Mouse (Mus musculus): Measurements from ENCODE around the gene E2f6. TPM values are rescaled to one million over a fixed set of nuclear protein-coding genes. Genes with fewer than 3 reads are reported as not detected.

E2f6 gene
- total RNA-seq (2014; fragmentation: Nextera tagmentation) (27.8 and 34.4 TPM in 2 replicates), total RNA-seq (2017) (31.1 and 37.1 TPM in 2 replicates), polyA plus RNA-seq (2012) (8.0 and 8.6 TPM in 2 replicates)

GRCm38 (mm10) chr12:16810525-16811431 is at the start of gene E2f6:
E2f6 (plus strand) TSS chr12:16810963.
- ATAC-seq (ENCODE audit: extremely low read depth, insufficient number of reproducible peaks, low FRiP score, poor library complexity, severe bottlenecking): 0 out of 2 replicates have a peak, but pooled peaks have one; percentile 24
- H3K4me1 ChIP-seq (ENCODE audit: insufficient read depth, low read depth, low read length): peaks cover 22% of the 10 kb centered on the region
- peak within 1 kb of the TSS; percentile 76 for H3K4me3 ChIP-seq (ENCODE audit: low read depth, low read length)
- peaks cover 14% of the 10 kb centered on the region for H3K27me3 ChIP-seq (ENCODE audit: insufficient read depth, low read length)
- H3K36me3 ChIP-seq (replicated peaks): peaks cover 29% of the 10 kb centered on the region
- TF ChIP-seq GATA1 (IDR thresholded peaks at IDR 0.05; ENCODE audit: borderline replicate concordance, low read length) (no peak), TAL1 (conservative IDR thresholded peaks at IDR 0.05; ENCODE audit: low read depth, low read length) (no peak), POLR2AphosphoS5 (IDR thresholded peaks at IDR 0.05; ENCODE audit: insufficient replicate concordance, low read depth, low read length) (no peak), CTCF (IDR thresholded peaks at IDR 0.05; ENCODE audit: low read depth, low read length) (no peak), GATA2 (IDR thresholded peaks at IDR 0.05; ENCODE audit: borderline replicate concordance, low read depth, low read length) (no peak)
- peak; percentile 44 for DNase-seq (ENCODE audit: low spot score)
- no peaks in the 10 kb centered on the region for H3K9me3 ChIP-seq (replicated peaks)

DNA sequence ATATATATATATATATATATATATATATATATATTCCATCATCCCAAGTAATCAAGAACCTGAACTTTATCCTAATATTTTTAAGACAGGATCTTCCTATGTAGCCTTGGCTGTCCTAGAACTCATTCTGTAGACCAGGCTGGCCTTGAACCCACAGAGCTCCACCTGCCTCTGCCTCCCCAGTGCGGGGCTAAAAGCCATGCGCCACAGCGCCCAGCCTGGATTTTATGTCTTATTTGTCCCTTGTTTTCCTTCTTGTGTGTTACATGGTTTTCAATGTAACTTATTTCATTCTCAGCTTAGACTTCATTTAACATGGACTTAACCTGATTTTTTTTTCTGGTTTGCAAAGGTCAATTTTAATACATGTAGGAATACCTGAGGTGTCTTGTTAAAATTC is 49.3 kb upstream of the E2f6 start:
- no peak for TF ChIP-seq TAL1 (conservative IDR thresholded peaks at IDR 0.05; ENCODE audit: low read depth, low read length)
- TF ChIP-seq POLR2AphosphoS5 (IDR thresholded peaks at IDR 0.05; ENCODE audit: insufficient replicate concordance, low read depth, low read length): no peak
- no peak for TF ChIP-seq GATA1 (IDR thresholded peaks at IDR 0.05; ENCODE audit: borderline replicate concordance, low read length)
- TF ChIP-seq CTCF (IDR thresholded peaks at IDR 0.05; ENCODE audit: low read depth, low read length): no peak
- TF ChIP-seq GATA2 (IDR thresholded peaks at IDR 0.05; ENCODE audit: borderline replicate concordance, low read depth, low read length): no peak
- Histone ChIP-seq H3K36me3 (replicated peaks) (no peaks in the 10 kb centered on the region), H3K9me3 (replicated peaks) (no peaks in the 10 kb centered on the region), H3K4me3 (ENCODE audit: low read depth, low read length) (no peak overlapping the region), H3K4me1 (ENCODE audit: insufficient read depth, low read depth, low read length) (no peaks in the 10 kb centered on the region), H3K27me3 (ENCODE audit: insufficient read depth, low read length) (peaks cover 7% of the 10 kb centered on the region)
- DNase-seq (ENCODE audit: low spot score): no peak
- no peak for ATAC-seq (ENCODE audit: extremely low read depth, insufficient number of reproducible peaks, low FRiP score, poor library complexity, severe bottlenecking)

- H3K9me3 ChIP-seq (replicated peaks): no peaks in the 10 kb centered on the region
- TF ChIP-seq TAL1 (conservative IDR thresholded peaks at IDR 0.05; ENCODE audit: low read depth, low read length): no peak
- TF ChIP-seq GATA1 (IDR thresholded peaks at IDR 0.05; ENCODE audit: borderline replicate concordance, low read length): no peak
- TF ChIP-seq CTCF (IDR thresholded peaks at IDR 0.05; ENCODE audit: low read depth, low read length): no peak
- TF ChIP-seq POLR2AphosphoS5 (IDR thresholded peaks at IDR 0.05; ENCODE audit: insufficient replicate concordance, low read depth, low read length): no peak
- no peak for TF ChIP-seq GATA2 (IDR thresholded peaks at IDR 0.05; ENCODE audit: borderline replicate concordance, low read depth, low read length)
- no peaks in the 10 kb centered on the region for H3K36me3 ChIP-seq (replicated peaks)
- H3K4me1 ChIP-seq (ENCODE audit: insufficient read depth, low read depth, low read length): no peaks in the 10 kb centered on the region
- DNase-seq (ENCODE audit: low spot score) (no peak), ATAC-seq (ENCODE audit: extremely low read depth, insufficient number of reproducible peaks, low FRiP score, poor library complexity, severe bottlenecking) (no peak)
- H3K27me3 ChIP-seq (ENCODE audit: insufficient read depth, low read length): peaks cover 7% of the 10 kb centered on the region
- no peak overlapping the region for H3K4me3 ChIP-seq (ENCODE audit: low read depth, low read length)
These were observed 46.9 kb upstream of the E2f6 start for GRCm38 (mm10) chr12:16763649-16764422.

GRCm38 (mm10) chr12:16764776-16765445 is 45.9 kb upstream of the E2f6 start:
- ATAC-seq (ENCODE audit: extremely low read depth, insufficient number of reproducible peaks, low FRiP score, poor library complexity, severe bottlenecking): no peak
- TF ChIP-seq GATA1 (IDR thresholded peaks at IDR 0.05; ENCODE audit: borderline replicate concordance, low read length) (no peak), GATA2 (IDR thresholded peaks at IDR 0.05; ENCODE audit: borderline replicate concordance, low read depth, low read length) (no peak), CTCF (IDR thresholded peaks at IDR 0.05; ENCODE audit: low read depth, low read length) (no peak), POLR2AphosphoS5 (IDR thresholded peaks at IDR 0.05; ENCODE audit: insufficient replicate concordance, low read depth, low read length) (no peak), TAL1 (conservative IDR thresholded peaks at IDR 0.05; ENCODE audit: low read depth, low read length) (no peak)
- no peak for DNase-seq (ENCODE audit: low spot score)

DNA sequence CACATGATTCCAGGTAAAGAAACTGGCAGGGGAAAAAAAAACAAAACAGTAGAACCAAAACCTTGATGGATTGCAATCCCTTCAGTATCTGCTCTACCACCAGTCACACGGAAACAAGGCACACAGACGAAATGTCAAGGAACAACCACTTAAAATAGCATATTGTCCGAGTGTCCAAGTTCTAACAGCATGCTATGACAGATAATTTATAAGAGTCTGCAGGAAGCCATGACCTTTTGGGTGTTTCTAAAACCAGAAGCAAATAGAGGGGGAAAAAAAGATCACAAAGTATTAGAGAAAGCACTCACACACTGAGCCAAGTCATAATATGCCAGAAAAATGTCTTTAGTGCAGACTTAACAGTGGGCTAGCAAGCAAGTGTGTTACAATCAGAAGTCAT is 42.5 kb upstream of the E2f6 start:
- no peaks in the 10 kb centered on the region for H3K36me3 ChIP-seq (replicated peaks)
- DNase-seq (ENCODE audit: low spot score) (no peak), ATAC-seq (ENCODE audit: extremely low read depth, insufficient number of reproducible peaks, low FRiP score, poor library complexity, severe bottlenecking) (no peak)
- no peaks in the 10 kb centered on the region for H3K9me3 ChIP-seq (replicated peaks)
- H3K4me3 ChIP-seq (ENCODE audit: low read depth, low read length): no peak overlapping the region
- peaks cover 6% of the 10 kb centered on the region; the same call in 1 of the 2 replicates for H3K27me3 ChIP-seq (ENCODE audit: insufficient read depth, low read length)
- no peaks in the 10 kb centered on the region for H3K4me1 ChIP-seq (ENCODE audit: insufficient read depth, low read depth, low read length)
- TF ChIP-seq TAL1 (conservative IDR thresholded peaks at IDR 0.05; ENCODE audit: low read depth, low read length) (no peak), GATA2 (IDR thresholded peaks at IDR 0.05; ENCODE audit: borderline replicate concordance, low read depth, low read length) (no peak), POLR2AphosphoS5 (IDR thresholded peaks at IDR 0.05; ENCODE audit: insufficient replicate concordance, low read depth, low read length) (no peak), CTCF (IDR thresholded peaks at IDR 0.05; ENCODE audit: low read depth, low read length) (no peak), GATA1 (IDR thresholded peaks at IDR 0.05; ENCODE audit: borderline replicate concordance, low read length) (no peak)

More at GRCm38 (mm10) chr12:16764776-16765445, 45.9 kb upstream of the E2f6 start:
- H3K36me3 ChIP-seq (replicated peaks): no peaks in the 10 kb centered on the region
- peaks cover 8% of the 10 kb centered on the region for H3K27me3 ChIP-seq (ENCODE audit: insufficient read depth, low read length)
- no peaks in the 10 kb centered on the region for H3K9me3 ChIP-seq (replicated peaks)
- no peak overlapping the region for H3K4me3 ChIP-seq (ENCODE audit: low read depth, low read length)
- H3K4me1 ChIP-seq (ENCODE audit: insufficient read depth, low read depth, low read length): no peaks in the 10 kb centered on the region

Data from G1E (cell line).